Mouse (Mus musculus): ENCODE measurements at regions not wholly inside any gene's neighbourhood (a gene's known extent, or its start where the extent isn't known, plus 50 kb on each side); places are given as distances from the start of the nearest gene placed in this dataset.

GRCm38 (mm10) chr1:98860236-98860635 lies 439.3 kb downstream of the Slco6d1 start:
- TF ChIP-seq ZKSCAN1 (IDR thresholded peaks at IDR 0.05; ENCODE audit: borderline replicate concordance, low read depth, low read length) (no peak), USF2 (conservative IDR thresholded peaks at IDR 0.05; ENCODE audit: low read depth, low read length) (no peak), ELF1 (IDR thresholded peaks at IDR 0.05; ENCODE audit: low read depth, low read length) (no peak)
- dilution Hi-C loops (cut with MboI; ENCODE audit: extremely low pct_ligation_motif_present, extremely low pct_unique_long_range_greater_than_20kb, low sequenced_read_pairs) = no loop called here

DNA sequence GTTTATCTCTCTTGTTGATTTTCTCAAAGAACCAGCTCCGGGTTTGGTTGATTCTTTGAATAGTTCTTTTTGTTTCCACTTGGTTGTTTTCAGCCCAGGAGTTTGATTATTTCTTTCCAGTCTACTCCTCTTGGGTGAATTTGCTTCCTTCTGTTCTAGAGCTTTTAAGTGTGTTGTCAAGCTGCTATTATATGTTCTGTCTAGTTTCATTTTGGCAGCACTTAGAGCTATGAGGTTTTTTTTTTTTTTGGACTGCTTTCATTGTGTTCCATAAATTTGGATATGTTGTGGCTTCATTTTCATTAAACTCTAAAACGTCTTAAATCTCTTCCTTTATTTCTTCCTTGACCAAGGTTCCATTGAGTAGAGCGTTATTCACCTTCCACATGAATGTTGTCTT lies 485.3 kb downstream of the Slco6d1 start:
- TF ChIP-seq TBP (conservative IDR thresholded peaks at IDR 0.05; ENCODE audit: low read depth, low read length) = no peak
- no peak for TF ChIP-seq UBTF (IDR thresholded peaks at IDR 0.05; ENCODE audit: low read depth, low read length)
- no peak for TF ChIP-seq SIN3A (IDR thresholded peaks at IDR 0.05; ENCODE audit: low read length)
- TF ChIP-seq HCFC1 (IDR thresholded peaks at IDR 0.05; ENCODE audit: low read depth, low read length) = no peak
- no peak for TF ChIP-seq ZC3H11A (IDR thresholded peaks at IDR 0.05; ENCODE audit: low read depth, low read length)
- TF ChIP-seq USF2 (conservative IDR thresholded peaks at IDR 0.05; ENCODE audit: low read depth, low read length) = no peak
- TF ChIP-seq JUND (conservative IDR thresholded peaks at IDR 0.05; ENCODE audit: low read depth, low read length) = no peak
- TF ChIP-seq RCOR1 (conservative IDR thresholded peaks at IDR 0.05; ENCODE audit: low read depth, low read length) = no peak
- no peak for TF ChIP-seq EP300 (IDR thresholded peaks at IDR 0.05; ENCODE audit: low read length)
- TF ChIP-seq POLR2A (IDR thresholded peaks at IDR 0.05; ENCODE audit: low read depth, low read length) = no peak
- TF ChIP-seq ZKSCAN1 (IDR thresholded peaks at IDR 0.05; ENCODE audit: borderline replicate concordance, low read depth, low read length) = no peak
- TF ChIP-seq ZNF384 (IDR thresholded peaks at IDR 0.05; ENCODE audit: low read depth, low read length) = no peak
- TF ChIP-seq ETS1 (conservative IDR thresholded peaks at IDR 0.05; ENCODE audit: low read depth, low read length) = no peak
- no peak for TF ChIP-seq SMC3 (IDR thresholded peaks at IDR 0.05; ENCODE audit: low read depth, low read length)
- no peak for TF ChIP-seq CTCF (conservative IDR thresholded peaks at IDR 0.05 in 1 of 2, IDR thresholded peaks at IDR 0.05 in 1 of 2; ENCODE audit: low read depth in 2 of 2, low read length in 2 of 2)
- TF ChIP-seq MYC (IDR thresholded peaks at IDR 0.05; ENCODE audit: low read depth, low read length) = no peak
- TF ChIP-seq ELF1 (IDR thresholded peaks at IDR 0.05; ENCODE audit: low read depth, low read length) = no peak
- no peak for TF ChIP-seq RAD21 (IDR thresholded peaks at IDR 0.05; ENCODE audit: low read depth, low read length)
- dilution Hi-C loops (cut with MboI; ENCODE audit: extremely low pct_ligation_motif_present, extremely low pct_unique_long_range_greater_than_20kb, low sequenced_read_pairs) = no loop called here
- no peak for DNase-seq (ENCODE audit: extremely low read depth)
- Histone ChIP-seq H3K4me2 (ENCODE audit: insufficient read depth, low read depth, poor library complexity, severe bottlenecking) (no peak overlapping the region), H3K27ac (ENCODE audit: insufficient read depth, low read depth) (no peak overlapping the region), H3K4me1 (ENCODE audit: control insufficient read depth in 1 of 2, insufficient read depth in 2 of 2) (no peaks in the 10 kb centered on the region), H3K9me3 (replicated peaks; ENCODE audit: low read length) (peaks cover 10% of the 10 kb centered on the region), H3K9ac (ENCODE audit: insufficient read depth, low read depth) (no peak overlapping the region), H3K4me3 (replicated peaks in 1 of 3; ENCODE audit: low read depth in 2 of 3, low read length in 2 of 3, poor library complexity in 1 of 3) (no peak overlapping the region), H3K36me3 (replicated peaks in 1 of 2; ENCODE audit: control insufficient read depth in 1 of 2, insufficient read depth in 1 of 2, low read length in 1 of 2) (no peaks in the 10 kb centered on the region), H3K79me2 (replicated peaks; ENCODE audit: control insufficient read depth, extremely low read depth, insufficient read depth, poor library complexity, severe bottlenecking) (no peaks in the 10 kb centered on the region), H3K27me3 (replicated peaks) (no peaks in the 10 kb centered on the region)
- in situ Hi-C loops (cut with MboI; ENCODE audit: low pct_ligation_motif_present, low pct_unique_long_range_greater_than_20kb, low sequenced_read_pairs) = no loop called here

More at GRCm38 (mm10) chr1:98860236-98860635, 439.3 kb downstream of the Slco6d1 start:
- H3K9me3 ChIP-seq (replicated peaks; ENCODE audit: low read length) = peaks cover 34% of the 10 kb centered on the region
- H3K27me3 ChIP-seq (replicated peaks) = no peaks in the 10 kb centered on the region
- H3K9ac ChIP-seq (ENCODE audit: insufficient read depth, low read depth) = no peak overlapping the region
- no peak overlapping the region for H3K4me3 ChIP-seq (replicated peaks in 1 of 3; ENCODE audit: low read depth in 2 of 3, low read length in 2 of 3, poor library complexity in 1 of 3)
- H3K27ac ChIP-seq (ENCODE audit: insufficient read depth, low read depth) = no peak overlapping the region
- H3K79me2 ChIP-seq (replicated peaks; ENCODE audit: control insufficient read depth, extremely low read depth, insufficient read depth, poor library complexity, severe bottlenecking) = no peaks in the 10 kb centered on the region
- in situ Hi-C loops (cut with MboI; ENCODE audit: low pct_ligation_motif_present, low pct_unique_long_range_greater_than_20kb, low sequenced_read_pairs) = no loop called here
- no peaks in the 10 kb centered on the region for H3K36me3 ChIP-seq (replicated peaks in 1 of 2; ENCODE audit: control insufficient read depth in 1 of 2, insufficient read depth in 1 of 2, low read length in 1 of 2)
- no peaks in the 10 kb centered on the region for H3K4me1 ChIP-seq (ENCODE audit: control insufficient read depth in 1 of 2, insufficient read depth in 2 of 2)
- H3K4me2 ChIP-seq (ENCODE audit: insufficient read depth, low read depth, poor library complexity, severe bottlenecking) = no peak overlapping the region
- no peak for DNase-seq (ENCODE audit: extremely low read depth)
